Comparison of ENCODE assay signal across 22 mouse cellular contexts in genomic region chr6:81388484-81388883, GRCm38 (mm10).
"Had no signal": no experiment of that assay in that cellular context is flagged by ENCODE, and none has a peak within 500 bp of the region (broad histone marks: within the 10 kb centered on the region; RNA-seq: fewer than 3 reads in every experiment).

No protein-coding gene starts in this region.

- H3K27ac ChIP-seq: limb, embryonic 12.5 days; limb, embryonic 15.5 days; liver, embryonic 14.5 days; lung, embryonic 15.5 days; midbrain, embryonic 15.5 days; neural tube, embryonic 13.5 days; stomach, embryonic 15.5 days had no signal

- ATAC-seq: liver, postnatal 0 days; midbrain, embryonic 15.5 days had no signal

- H3K36me3 ChIP-seq: limb, embryonic 12.5 days; limb, embryonic 15.5 days; lung, embryonic 15.5 days; midbrain, embryonic 15.5 days; neural tube, embryonic 13.5 days; stomach, embryonic 15.5 days had no signal

- H3K4me2 ChIP-seq: limb, embryonic 12.5 days; limb, embryonic 15.5 days; liver, embryonic 11.5 days; lung, embryonic 15.5 days; midbrain, embryonic 11.5 days; midbrain, embryonic 15.5 days; neural tube, embryonic 13.5 days; stomach, embryonic 15.5 days had no signal

- H3K4me1 ChIP-seq: limb, embryonic 12.5 days; limb, embryonic 15.5 days; lung, embryonic 15.5 days; midbrain, embryonic 15.5 days; neural tube, embryonic 13.5 days; stomach, embryonic 15.5 days had no signal

- H3K27me3 ChIP-seq: limb, embryonic 12.5 days; limb, embryonic 15.5 days; lung, embryonic 15.5 days; midbrain, embryonic 15.5 days; neural tube, embryonic 13.5 days; stomach, embryonic 15.5 days had no signal

- H3K4me3 ChIP-seq: limb, embryonic 12.5 days; limb, embryonic 15.5 days; lung, embryonic 15.5 days; midbrain, embryonic 15.5 days; myocyte; neural tube, embryonic 13.5 days; stomach, embryonic 15.5 days had no signal

- H3K9me3 ChIP-seq: limb, embryonic 12.5 days; limb, embryonic 15.5 days; lung, embryonic 15.5 days; midbrain, embryonic 15.5 days; neural tube, embryonic 13.5 days; stomach, embryonic 15.5 days had no signal

- H3K9ac ChIP-seq: limb, embryonic 12.5 days; limb, embryonic 15.5 days; liver, embryonic 14.5 days; liver, postnatal 0 days; lung, embryonic 15.5 days; midbrain, embryonic 15.5 days; neural tube, embryonic 13.5 days; stomach, embryonic 15.5 days had no signal

- DNase-seq: kidney, adult 9 months; kidney, postnatal 14 days; kidney, postnatal 4 days; left cerebral cortex, postnatal 4 days; liver, postnatal 0 days; lung, postnatal 10 days; lung, postnatal 4 days; retina, postnatal 1 day; right cerebral cortex, postnatal 25 days; spleen, adult 18-20 months; thymus, adult 18-20 months; thymus, postnatal 36 days had no signal
